Mouse (Mus musculus): ENCODE results near the gene Tspan5.
A peak's percentile ranks its signal among the peaks of the same experiment; 100 is the strongest.

Tspan5 gene

DNA sequence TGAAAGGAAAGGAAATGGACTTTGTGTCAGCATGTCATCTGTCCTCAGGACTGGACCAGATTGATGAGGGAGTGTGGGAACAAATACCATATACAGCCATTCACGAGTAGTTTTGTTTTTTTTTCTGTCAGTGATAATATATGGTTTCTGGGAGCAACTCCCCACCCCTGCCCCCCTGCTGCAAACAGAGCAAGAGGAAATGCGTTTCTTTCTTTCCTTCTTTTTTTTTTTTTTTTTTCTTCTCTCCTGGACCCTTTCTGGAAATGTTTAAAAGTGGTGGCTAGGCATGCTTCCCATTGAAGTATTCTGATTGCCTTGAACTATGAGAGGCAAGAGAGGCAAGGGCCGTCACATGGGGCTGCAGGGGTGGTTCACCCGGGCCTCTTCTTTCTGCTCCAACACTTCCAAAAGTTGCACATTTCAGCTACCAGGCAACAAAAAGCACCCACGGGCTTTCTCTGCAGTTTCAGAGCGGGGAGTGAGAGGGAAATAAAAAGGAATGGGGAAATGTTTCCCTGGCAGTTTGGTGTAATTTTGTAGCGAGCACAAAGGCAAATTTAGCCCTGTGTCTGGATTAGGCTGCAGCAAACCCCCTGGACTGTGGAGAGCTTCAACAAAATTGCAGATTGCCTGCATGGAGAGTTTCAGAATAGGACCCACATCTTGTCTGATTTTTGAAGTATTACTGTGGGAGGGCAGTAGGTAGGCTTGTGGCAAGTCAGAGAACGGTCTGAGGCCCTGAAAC is 2.2 kb downstream of the Tspan5 start:
- DNase-seq (ENCODE audit: low spot score) = no peak

DNA sequence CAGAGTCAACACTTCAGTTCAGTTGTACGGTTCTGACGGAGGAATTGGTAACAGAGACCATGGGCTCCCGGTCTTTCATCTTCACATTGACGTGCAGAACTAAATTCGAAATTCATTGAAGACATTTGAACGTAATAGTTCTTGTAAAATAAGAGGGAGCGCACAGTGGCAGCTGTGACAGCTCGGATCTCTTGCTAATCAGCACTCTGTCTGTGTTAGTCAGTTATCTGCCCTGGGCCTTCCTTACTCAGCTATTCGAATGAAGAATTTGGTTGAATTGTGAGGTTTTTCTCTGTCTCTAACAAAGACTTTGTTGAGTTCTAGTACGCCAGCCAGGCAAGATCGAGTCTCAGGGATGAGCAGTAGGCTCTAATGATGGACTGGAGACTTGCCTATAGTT is 3.1 kb downstream of the Tspan5 start:
- DNase-seq (ENCODE audit: low spot score) = no peak

DNA sequence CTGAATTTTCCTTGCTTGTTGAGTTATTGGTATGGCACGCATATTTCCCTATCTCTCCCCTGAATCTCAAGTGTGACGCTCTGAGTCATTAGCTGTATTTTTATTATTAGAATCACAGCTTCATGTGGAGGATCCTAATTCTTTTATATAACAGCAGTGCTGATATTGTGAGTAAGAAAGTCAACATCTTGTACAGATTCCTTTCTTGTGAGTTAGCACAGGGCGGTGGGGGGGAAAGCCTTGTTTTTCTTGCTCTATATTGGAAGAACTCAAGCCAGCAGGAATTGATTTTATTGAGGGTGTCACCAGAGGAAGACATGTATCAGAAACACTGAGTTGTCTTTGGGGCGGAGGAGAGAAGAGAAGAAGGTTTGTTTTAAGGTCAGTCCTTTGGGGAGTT is 3.6 kb downstream of the Tspan5 start:
- DNase-seq (ENCODE audit: low spot score) = no peak

DNA sequence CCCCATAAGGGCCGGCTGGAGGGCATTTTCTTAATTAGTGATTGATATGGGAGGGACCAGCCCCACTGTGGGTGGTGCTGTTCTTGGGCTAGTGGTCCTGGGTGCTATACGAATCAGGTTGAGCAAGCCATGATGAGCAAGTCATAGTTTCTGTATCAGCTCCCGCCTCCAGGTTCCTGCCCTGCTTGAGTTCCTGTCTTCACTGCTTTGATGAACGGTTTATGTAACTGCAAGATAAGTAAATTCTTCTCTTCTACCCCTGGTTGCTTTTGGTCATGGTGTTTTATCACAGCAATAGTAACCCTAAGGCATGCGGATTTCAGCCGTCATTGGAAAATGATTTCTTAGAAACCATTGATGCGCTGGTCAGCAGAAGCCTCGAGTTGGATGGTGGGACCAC is 4.6 kb downstream of the Tspan5 start:
- DNase-seq (ENCODE audit: low spot score) = no peak

DNA sequence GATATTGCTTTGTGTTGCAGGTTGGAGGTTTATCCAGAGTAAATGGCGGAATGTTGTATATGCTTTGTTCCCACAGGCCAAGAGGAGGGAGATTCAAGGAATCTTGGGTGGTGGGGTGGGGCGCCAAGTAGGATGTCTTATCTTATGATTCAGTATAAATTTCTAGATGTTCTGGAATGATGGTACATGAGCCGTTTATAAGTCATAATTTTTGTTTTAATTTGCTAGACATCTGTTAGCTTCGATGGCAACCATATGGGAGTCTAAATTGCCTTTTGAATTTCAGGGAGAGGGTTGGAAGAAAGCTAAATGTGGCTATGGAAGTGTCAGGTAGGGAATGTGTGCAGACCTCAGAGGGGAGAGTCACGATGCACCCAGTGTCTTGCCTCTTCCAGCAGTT is 5.0 kb downstream of the Tspan5 start:
- DNase-seq (ENCODE audit: low spot score) = no peak

DNA sequence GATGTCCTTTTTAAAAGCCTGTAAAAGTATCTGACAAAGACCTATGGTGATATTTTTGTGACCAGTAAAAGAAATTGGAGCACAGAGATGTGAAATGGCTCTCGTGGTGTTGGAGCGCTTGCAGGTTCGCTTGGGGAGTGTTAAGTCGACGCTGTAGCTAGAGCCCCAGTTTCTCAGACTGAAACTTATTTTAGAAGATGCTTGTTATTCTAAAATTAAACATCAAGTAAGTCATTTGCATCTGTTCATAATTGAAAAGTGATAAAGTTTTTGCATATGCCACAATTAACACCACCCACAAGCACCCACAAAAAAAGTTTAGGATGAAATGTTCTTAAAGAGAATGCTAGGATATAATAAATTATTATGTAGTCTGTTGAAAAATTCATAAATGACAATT is 6.0 kb downstream of the Tspan5 start:
- DNase-seq (ENCODE audit: low spot score) = no peak

DNA sequence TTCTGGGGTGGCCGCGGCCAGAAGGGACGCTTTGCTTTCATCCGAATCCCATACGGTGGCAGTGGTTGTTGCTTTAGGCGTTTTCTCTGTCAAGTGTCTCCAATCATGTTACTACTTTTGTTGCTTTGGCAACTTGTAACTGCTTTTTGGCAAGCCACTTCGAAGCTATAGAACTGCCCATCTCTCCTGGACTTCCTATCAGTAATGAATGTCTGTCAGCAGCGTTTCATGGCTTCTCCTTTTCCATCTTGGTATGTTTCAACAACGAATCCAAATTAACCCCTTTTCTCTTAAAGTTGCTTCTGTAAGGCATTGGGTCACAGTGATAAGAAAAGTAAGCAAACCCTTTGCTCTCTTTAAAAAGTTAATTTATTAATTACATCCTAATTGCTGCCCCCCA is 7.7 kb downstream of the Tspan5 start:
- DNase-seq (ENCODE audit: low spot score) = no peak

DNA sequence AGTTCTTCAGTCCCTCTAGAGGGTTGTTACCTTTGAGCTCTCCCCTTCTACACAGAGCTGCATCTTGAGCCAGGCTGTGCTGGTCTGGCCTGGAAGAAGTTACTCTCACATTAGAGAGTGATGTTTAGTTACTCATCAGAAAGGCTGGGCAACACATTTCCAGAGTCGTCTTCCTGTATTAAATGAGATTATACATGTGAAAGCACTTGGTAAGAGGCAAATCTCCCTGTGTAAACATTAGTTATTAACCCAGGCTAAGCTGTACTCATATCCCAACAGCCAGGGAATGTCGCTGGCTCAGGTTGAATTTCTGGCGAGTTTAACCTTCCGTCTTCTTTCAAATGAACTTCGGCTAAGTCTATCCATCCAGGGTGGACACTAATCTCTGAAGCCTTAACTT is 9.3 kb downstream of the Tspan5 start:
- no peak for DNase-seq (ENCODE audit: low spot score)

DNA sequence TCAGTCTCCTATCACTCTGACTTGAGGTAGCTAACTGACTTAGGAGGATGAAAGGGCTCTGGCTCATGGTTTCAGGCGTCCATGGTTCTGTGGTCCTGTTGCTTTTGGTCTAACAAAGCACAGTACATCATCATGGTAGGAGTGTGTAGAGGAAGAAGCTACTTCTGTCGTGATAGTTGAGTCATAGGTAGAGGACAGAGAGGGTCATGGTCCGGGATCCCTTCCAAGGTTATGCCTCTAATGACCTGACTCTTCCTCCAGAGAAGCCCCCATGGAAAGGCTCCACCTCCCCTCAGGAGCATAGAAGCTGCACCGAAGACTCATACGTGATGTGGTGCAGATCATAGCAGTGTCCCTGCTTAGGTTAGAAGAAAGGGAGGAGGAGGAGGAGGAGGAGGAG is 10.1 kb downstream of the Tspan5 start:
- DNase-seq (ENCODE audit: low spot score) = no peak

DNA sequence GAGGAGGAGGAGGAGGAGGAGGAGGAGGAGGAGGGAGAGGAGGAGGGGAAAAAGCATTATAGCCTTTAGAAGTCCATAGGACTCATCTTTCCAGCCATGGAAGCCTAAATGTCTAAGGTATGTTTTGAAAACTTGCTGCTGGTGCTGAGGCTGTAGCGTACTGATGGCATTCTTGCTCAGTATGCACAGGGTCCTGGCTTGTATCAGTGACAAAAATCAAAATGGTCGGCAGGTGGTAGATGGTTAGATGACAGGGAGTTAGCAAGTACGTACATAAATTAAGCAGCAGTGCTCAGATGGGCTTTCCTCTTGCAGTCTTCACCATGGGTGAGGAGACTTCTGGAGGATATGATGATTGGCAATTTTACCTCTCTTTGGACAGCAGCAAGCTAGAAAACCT is 10.8 kb downstream of the Tspan5 start:
- no peak for DNase-seq (ENCODE audit: low spot score)

DNA sequence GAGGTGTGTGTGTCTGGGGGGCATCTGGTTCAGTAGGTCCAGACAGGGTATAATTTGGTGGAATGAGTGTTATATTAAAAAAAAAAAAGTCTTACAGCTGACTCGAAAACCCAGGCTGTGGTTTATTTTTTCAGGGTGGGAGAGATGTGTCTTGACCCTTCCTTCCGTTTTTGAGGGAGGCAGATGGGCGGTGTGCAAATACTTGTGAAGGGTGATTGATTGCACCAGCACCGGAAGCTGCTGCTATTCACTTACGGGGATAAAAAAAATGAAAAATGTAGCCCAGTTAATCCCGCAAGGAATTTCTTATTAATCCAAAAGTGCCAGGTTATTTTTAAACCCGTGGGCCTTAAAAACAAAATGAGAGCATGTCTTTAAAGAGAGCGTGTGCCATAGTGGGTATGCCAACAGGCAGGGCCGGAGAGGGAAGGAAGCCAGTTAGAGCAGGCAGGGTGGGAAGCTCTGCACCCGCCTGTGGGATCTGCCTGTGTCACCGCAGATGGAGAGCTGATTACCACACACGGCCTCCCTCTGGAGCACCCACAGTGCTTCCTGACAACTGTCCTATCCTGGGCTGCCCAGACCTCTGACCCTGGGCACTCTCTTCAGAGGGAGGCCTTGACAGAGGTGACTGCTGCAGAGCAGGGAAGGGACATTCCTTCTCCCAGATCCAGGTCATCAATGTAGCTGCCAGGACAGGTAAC is 11.3 kb downstream of the Tspan5 start:
- no peak for DNase-seq (ENCODE audit: low spot score)

DNA sequence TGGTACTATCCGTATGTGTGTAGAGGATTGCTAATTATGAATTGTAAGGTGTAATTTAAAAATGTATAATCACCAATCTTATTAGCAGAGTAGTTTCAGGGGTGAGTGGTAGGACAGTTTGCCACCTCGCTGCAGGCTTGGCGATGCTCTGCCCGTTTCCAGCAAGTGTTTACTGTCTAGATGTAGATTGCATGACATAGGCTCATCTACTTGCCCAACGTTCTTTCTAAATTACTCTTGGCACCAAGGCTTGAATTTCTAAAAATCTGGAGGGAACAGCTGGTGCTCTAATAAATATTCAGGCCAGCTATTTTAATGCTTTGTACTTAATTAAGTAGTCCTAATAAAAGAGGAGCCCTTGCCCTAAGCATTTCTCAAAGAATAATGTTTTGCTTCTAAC is 12.3 kb downstream of the Tspan5 start:
- DNase-seq (ENCODE audit: low spot score) = no peak

DNA sequence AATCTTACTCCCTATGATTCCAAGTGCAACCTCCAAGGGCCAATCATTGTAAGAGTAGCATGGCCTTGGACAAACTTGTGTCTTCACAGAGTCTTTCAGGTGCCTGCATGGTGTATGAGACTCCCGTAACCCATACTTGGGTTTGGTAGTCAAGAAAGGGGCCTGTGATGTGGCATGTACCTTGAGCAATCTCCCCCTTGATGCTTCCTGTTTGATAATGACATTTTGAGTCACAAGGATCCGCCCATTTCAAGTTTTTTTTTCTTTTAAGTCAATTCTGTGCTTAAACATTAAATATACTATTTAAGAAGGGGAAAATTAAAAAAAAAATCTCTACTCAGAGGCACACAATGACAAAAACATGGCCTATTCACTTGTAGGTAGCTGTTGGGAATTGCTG is 15.3 kb downstream of the Tspan5 start:
- DNase-seq (ENCODE audit: low spot score) = no peak

DNA sequence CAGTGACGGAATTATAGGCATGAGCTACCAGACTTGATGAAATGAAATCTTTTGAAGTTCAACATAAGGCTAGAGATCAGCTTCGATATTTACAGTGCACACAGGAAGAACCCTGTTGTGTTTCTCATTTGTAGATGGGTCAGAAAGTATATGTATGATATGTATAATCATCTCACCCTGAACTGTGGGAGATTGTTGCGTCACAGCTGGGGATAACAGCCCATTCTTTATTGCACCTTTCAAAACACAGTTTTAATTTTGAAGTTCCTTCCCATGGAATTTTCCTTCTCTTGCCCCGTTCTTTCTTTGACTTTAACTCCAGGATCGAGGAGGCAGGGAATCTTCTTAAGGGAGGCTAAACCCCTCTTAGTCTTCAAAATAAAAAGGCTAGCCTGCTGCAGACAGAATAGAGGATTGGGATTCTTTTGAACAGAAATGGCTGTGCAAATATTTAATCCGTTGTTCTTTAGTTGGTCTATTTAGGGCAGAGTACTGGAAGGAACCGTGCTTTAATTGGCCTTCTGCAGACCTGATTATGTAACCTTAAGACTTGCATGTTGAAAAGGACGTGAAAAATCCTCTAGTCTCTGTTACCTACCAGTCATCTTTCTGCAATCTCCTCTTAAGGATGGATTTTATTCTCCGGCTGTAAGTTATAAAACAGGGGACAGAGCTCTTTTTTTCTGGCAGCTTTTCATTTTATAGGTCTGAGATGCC is 18.1 kb downstream of the Tspan5 start:
- no peak for DNase-seq (ENCODE audit: low spot score)

DNA sequence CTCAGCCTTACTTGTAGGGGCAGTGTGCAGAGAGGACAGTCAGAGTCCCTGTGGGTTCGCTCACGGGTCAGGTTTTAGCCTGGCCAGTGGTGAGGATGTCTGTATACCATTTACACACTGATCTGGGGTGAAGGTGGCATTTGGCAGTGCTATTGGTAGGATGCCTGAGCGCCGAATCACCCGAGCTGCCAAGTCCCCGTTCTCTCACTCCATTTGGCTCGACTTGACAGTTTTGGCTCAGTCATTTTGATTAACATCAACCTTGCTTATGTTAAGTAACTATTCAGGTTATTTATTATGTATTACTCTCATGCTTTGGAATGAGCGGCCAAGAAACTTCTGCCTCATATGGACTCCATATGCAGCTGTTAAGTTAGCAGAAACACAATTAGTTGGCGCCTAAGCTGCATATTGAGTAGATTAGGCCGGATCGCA is 18.7 kb downstream of the Tspan5 start:
- DNase-seq (ENCODE audit: low spot score) = no peak

DNA sequence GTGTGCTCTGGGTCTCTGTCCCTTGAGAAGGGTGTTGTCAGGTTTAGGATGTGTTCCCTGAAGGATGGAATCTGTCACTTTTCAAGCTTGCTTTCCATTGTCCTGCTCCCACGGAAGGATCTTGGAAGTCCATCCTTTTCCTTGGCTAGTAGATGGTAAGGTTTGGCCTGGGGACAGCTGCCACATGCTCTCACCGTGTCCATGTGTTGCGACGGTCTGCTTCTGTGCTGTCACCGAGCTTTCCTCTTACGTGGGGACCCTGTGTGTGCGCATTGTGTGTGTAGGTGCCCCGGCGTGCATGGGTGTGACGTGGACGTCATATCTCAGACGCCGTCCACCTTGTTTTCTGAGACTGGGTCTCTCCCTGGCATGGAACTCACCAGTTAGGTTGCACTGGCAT is 19.5 kb downstream of the Tspan5 start:
- no peak for DNase-seq (ENCODE audit: low spot score)

DNA sequence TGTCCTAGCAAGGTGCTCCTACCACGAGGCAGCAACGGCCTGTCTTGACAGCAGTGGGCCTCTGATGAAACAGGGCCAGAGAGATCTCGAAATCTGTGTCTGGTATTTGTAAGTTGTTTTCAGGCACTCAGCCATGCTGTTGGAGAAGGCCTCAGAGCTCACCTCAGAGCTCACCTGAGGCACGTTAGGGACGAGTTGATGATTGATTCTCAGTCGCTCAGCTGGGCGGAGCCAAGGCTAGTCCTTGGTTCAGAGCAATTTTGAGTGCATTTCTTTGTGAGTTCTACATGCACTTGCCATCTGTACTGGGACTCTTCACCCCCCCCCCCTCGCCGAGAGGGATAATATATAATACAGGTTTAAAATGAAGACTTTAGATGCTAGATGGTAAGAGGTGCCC is 21.9 kb downstream of the Tspan5 start:
- DNase-seq (ENCODE audit: low spot score) = no peak

DNA sequence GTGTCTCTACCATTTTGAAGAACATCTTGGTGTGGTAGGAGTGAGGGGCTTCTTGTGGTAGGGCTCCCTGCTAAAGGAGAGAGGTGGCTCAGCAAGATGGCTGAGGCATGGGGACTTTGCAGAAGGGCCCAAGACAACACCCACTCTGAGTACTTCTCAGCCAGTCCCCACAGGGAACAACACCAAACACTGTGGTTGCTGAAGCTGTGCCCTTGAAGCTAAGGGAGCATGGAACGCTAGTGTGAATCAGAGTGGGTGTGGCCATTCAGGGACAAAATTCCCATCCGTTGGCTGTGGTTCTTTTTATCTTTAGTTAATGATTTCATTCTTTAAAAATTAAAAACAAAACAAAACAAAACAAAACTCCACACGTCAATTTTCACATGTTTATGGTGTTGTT is 22.8 kb downstream of the Tspan5 start:
- no peak for DNase-seq (ENCODE audit: low spot score)

DNA sequence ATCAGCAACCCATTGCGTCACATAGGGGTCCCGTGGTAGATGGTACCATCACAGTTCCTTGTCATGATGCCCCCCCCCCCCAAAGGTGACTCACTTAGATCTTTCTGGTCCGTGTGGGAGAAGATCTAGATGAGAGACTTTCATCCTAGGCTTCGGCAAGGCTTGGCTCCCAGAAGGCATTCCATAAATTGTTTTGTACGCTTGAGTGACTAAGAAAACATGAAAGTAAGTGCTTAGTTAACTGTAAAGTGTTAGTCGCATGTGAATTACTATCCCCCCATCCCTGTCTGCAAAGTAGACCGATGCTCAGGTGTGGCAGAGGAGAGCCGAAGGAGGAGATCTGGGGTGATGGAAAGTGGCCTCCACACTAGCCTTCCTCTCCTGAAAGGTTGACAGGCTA is 25.0 kb downstream of the Tspan5 start:
- DNase-seq (ENCODE audit: low spot score) = no peak

DNA sequence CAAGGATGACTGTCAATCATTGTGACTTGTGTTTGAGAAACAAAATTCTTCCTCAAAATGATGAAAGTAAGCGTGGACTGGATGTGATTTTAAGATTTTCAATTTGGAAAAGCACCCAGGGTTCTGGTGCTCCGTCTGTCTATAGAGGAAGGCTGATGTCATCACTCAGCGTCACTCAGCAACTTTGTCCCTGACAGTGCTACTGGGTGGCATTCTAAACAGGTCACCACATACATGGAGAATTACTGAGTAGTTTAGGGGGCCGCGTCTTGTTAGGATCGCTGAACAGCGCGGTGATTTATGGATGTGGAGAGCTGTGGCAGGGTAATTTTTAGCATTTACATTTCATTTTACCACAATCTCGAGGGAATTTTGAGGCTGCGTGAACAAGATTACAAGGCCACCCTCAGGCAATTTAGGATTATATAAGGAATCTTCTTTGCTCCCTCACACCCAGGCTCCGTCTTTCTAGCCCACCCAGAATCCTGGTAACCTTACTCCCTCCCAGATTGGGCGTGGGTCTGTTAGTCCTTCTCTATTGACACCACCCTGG is 26.6 kb downstream of the Tspan5 start:
- no peak for DNase-seq (ENCODE audit: low spot score)

DNA sequence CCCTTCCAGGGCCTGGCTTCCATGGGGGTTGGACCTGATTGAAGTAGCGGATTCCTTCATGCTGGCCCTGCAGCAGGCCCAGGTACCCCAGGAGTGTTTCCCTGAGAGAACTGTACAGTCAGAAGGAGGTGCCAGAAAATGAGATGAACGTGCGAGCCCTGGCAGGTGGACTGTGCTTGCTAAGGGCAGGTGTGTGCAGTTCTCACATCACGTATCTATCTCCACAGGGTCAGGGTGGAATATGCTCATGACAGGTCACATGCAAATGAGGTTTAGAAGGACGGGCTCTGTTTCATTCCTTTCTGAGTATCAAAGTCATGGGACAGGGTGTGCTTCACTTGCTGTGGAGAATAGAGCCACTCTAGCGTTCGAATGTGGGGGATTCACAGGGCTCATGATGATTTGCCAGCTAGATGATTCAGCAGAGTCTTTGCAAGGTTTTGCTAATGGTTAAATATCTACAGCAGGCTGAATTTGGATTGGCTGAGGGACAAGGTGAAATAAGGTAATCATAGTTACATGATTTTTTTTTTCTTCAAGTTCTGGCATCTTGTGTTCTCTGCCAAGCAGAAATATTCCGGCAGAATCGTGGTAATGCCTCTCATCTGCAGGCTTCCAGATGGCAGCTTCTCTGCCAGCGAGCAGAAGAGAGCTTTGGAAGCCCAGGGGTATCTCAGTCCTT is 28.8 kb downstream of the Tspan5 start:
- DNase-seq (ENCODE audit: low spot score) = no peak

DNA sequence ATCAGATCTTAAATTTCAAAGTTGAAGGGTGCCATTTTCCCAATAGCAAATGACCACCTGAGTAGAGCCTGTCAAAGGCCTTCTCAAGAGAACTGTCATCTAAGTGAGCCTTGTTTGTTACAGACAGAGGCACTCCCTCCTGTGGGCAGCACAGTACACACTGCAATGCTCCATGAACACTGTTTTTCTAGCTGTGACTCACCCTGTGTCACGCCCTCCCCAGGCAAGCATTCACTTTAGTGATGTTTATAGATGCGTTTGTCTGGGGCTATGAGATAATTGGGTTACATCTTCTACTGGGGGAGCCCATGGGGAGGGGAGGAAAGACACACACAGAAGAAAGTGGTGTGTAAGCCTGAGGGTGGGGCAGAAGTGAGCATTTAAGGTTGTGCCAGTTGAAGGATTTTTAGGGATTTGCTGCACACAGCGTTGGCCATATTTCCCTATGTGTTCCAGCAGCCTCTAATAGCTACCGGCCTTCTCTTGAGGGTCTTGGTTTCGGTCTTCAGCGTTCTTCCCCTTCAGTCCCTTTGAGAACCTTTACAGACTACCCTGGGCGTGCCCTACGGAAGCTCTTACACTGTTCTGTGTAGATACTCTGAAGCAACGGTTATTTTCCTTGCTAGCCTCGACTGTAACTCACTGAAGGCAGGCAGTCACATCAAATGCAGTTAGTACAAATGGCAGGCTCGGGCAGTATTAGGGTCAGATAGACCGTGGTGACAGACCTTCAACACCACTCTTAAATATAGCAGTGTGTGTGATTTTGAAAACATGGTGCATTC is 29.7 kb downstream of the Tspan5 start:
- DNase-seq (ENCODE audit: low spot score) = peak; percentile 30
